Mouse (Mus musculus): Measurements from ENCODE around the gene Tmem258. TPM values are rescaled to one million over a fixed set of nuclear protein-coding genes. Genes with fewer than 3 reads are reported as not detected.

Tmem258 gene
- total RNA-seq, 2 experiments from 2014 or later = 122 to 143 TPM

- DNase-seq (ENCODE audit: low spot score in 2 of 2) = no peak
These were observed 15.8 kb downstream of the Tmem258 start for GRCm38 (mm10) chr19:10219593-10219992.

GRCm38 (mm10) chr19:10221585-10221984, 17.8 kb downstream of the Tmem258 start:
- no peak for DNase-seq (ENCODE audit: low spot score in 2 of 2)

GRCm38 (mm10) chr19:10222656-10223055, 18.8 kb downstream of the Tmem258 start:
- no peak for DNase-seq (ENCODE audit: low spot score in 2 of 2)

GRCm38 (mm10) chr19:10223561-10223960, 19.7 kb downstream of the Tmem258 start:
- no peak for DNase-seq (ENCODE audit: low spot score in 2 of 2)

GRCm38 (mm10) chr19:10224637-10225453, 21.0 kb downstream of the Tmem258 start:
- DNase-seq (ENCODE audit: low spot score in 2 of 2) = no peak

- no peak for DNase-seq (ENCODE audit: low spot score in 2 of 2)
These were observed 22.0 kb downstream of the Tmem258 start for GRCm38 (mm10) chr19:10225767-10226166.

GRCm38 (mm10) chr19:10231016-10231415, 27.2 kb downstream of the Tmem258 start:
- DNase-seq (ENCODE audit: low spot score in 2 of 2) = no peak

GRCm38 (mm10) chr19:10231871-10232270, 28.1 kb downstream of the Tmem258 start:
- DNase-seq (ENCODE audit: low spot score in 2 of 2) = no peak

GRCm38 (mm10) chr19:10232327-10233017, 28.7 kb downstream of the Tmem258 start:
- DNase-seq (ENCODE audit: low spot score in 2 of 2) = no peak

- DNase-seq (ENCODE audit: low spot score in 2 of 2) = no peak
These were observed 32.2 kb downstream of the Tmem258 start for GRCm38 (mm10) chr19:10235784-10236565.

GRCm38 (mm10) chr19:10238477-10238876, 34.7 kb downstream of the Tmem258 start:
- DNase-seq (ENCODE audit: low spot score in 2 of 2) = no peak

GRCm38 (mm10) chr19:10239419-10239818, 35.6 kb downstream of the Tmem258 start:
- DNase-seq (ENCODE audit: low spot score in 2 of 2) = no peak

- no peak for DNase-seq (ENCODE audit: low spot score in 2 of 2)
These were observed 36.3 kb downstream of the Tmem258 start for GRCm38 (mm10) chr19:10239975-10240653.

- DNase-seq (ENCODE audit: low spot score in 2 of 2) = peak; percentile 69 to 77
These were observed 37.0 kb downstream of the Tmem258 start, which contains the start of gene Myrf for GRCm38 (mm10) chr19:10240654-10241305. Gene Myrf (minus strand): TSS chr19:10240748.

- DNase-seq (ENCODE audit: low spot score in 2 of 2) = no peak
These were observed 39.1 kb downstream of the Tmem258 start for GRCm38 (mm10) chr19:10242916-10243315.

- peak in 1 of 2 experiments; percentile 52 for DNase-seq (ENCODE audit: low spot score in 2 of 2)
These were observed 40.4 kb downstream of the Tmem258 start for GRCm38 (mm10) chr19:10244183-10244582.

- no peak for DNase-seq (ENCODE audit: low spot score in 2 of 2)
These were observed 43.4 kb downstream of the Tmem258 start for GRCm38 (mm10) chr19:10247165-10247564.

GRCm38 (mm10) chr19:10248128-10248527, 44.3 kb downstream of the Tmem258 start:
- DNase-seq (ENCODE audit: low spot score in 2 of 2) = no peak
